Mouse (Mus musculus) heart, postnatal 0 days (tissue): ENCODE measurements around the gene Gpx3.

ENCODE experiments used
- CTCF ChIP-seq: IDR thresholded peaks from 2 replicates; pipeline ENCODE4 v1.5.1; 2016; ENCODE audit warnings: antibody characterized with exemption, control low read depth, low read depth
- EP300 ChIP-seq: IDR thresholded peaks from 2 replicates; pipeline ENCODE4 v1.6.1; 2016; ENCODE audit warnings: antibody characterized with exemption, low read depth

GRCm38 (mm10) chr11:54939501-54939900 is 37.2 kb downstream of the Gpx3 start:
- no peak for TF ChIP-seq EP300
- TF ChIP-seq CTCF = no peak
